Mouse (Mus musculus) c-Kit-positive CD71-positive TER-119-negative erythroid progenitor cells, embryonic 14.5 days (primary cell): ENCODE results near the gene Hk1.

Experiments
- DNase-seq: peaks from one replicate; pipeline ENCODE4 v3.0.0-alpha.2; 2013; ENCODE audit warnings: low read depth

Gene Hk1

GRCm38 (mm10) chr10:62269278-62269677 is 110.4 kb downstream of the Hk1 start:
- no peak for DNase-seq

GRCm38 (mm10) chr10:62264299-62264698 is 115.4 kb downstream of the Hk1 start:
- no peak for DNase-seq

- peak; percentile 82 for DNase-seq
Observed at GRCm38 (mm10) chr10:62261115-62261886, 118.4 kb downstream of the Hk1 start.

GRCm38 (mm10) chr10:62258298-62258697 is 121.4 kb downstream of the Hk1 start:
- no peak for DNase-seq

GRCm38 (mm10) chr10:62252496-62253235 is 127.0 kb downstream of the Hk1 start:
- no peak for DNase-seq

- no peak for DNase-seq
Observed at GRCm38 (mm10) chr10:62252000-62252488, 127.7 kb downstream of the Hk1 start, which contains the start of gene Tacr2. Tacr2 (plus strand) TSS chr10:62252438.

GRCm38 (mm10) chr10:62247815-62248214 is 131.9 kb downstream of the Hk1 start:
- no peak for DNase-seq

- no peak for DNase-seq
Observed at GRCm38 (mm10) chr10:62247156-62247555, 132.6 kb downstream of the Hk1 start.

GRCm38 (mm10) chr10:62244067-62244466 is 135.6 kb downstream of the Hk1 start:
- no peak for DNase-seq

GRCm38 (mm10) chr10:62242896-62243295 is 136.8 kb downstream of the Hk1 start:
- peak; percentile 69 for DNase-seq

- no peak for DNase-seq
Observed at GRCm38 (mm10) chr10:62242358-62242757, 137.3 kb downstream of the Hk1 start.

GRCm38 (mm10) chr10:62239270-62239669 is 140.4 kb downstream of the Hk1 start:
- no peak for DNase-seq

GRCm38 (mm10) chr10:62238688-62239087 is 141.0 kb downstream of the Hk1 start:
- DNase-seq, result no peak

GRCm38 (mm10) chr10:62237205-62237604 is 142.5 kb downstream of the Hk1 start:
- peak; percentile 74 for DNase-seq

- DNase-seq, result no peak
Observed at GRCm38 (mm10) chr10:62236165-62236564, 143.5 kb downstream of the Hk1 start.

GRCm38 (mm10) chr10:62231811-62232210 is 147.9 kb downstream of the Hk1 start:
- no peak for DNase-seq

- no peak for DNase-seq
Observed at GRCm38 (mm10) chr10:62231395-62231732, 148.3 kb downstream of the Hk1 start.

- peak; percentile 86 for DNase-seq
Observed at GRCm38 (mm10) chr10:62230708-62231394, 148.9 kb downstream of the Hk1 start, which contains the start of gene Tspan15. Tspan15 (minus strand) TSS chr10:62231251.

GRCm38 (mm10) chr10:62228126-62228525 is 151.6 kb downstream of the Hk1 start:
- DNase-seq, result no peak

- DNase-seq, result no peak
Observed at GRCm38 (mm10) chr10:62225839-62226238, 153.9 kb downstream of the Hk1 start.

GRCm38 (mm10) chr10:62224231-62224630 is 155.5 kb downstream of the Hk1 start:
- no peak for DNase-seq

GRCm38 (mm10) chr10:62222777-62223176 is 156.9 kb downstream of the Hk1 start:
- DNase-seq, result no peak

GRCm38 (mm10) chr10:62221647-62222046 is 158.1 kb downstream of the Hk1 start:
- no peak for DNase-seq
